Mouse (Mus musculus) liver, embryonic 11.5 days (tissue): ENCODE data around the gene Shisal1. TPM values are rescaled to one million over a fixed set of nuclear protein-coding genes. Genes with fewer than 3 reads are reported as not detected.
A peak's percentile ranks its signal among the peaks of the same experiment; 100 is the strongest.

Experiments used
- ATAC-seq: fragments of 200-750 bp; cut with Nextera tagmentation; replicated peaks from 2 replicates; pipeline ENCODE4 v1.8.0; 2017; ENCODE audit warnings: moderate number of reproducible peaks, mild to moderate bottlenecking, moderate TSS enrichment, moderate library complexity; ENCODE audit not compliant: low FRiP score
- DNase-seq: peaks from one replicate; pipeline ENCODE4 v3.0.0-alpha.2; 2017; ENCODE audit warnings: low spot score
- H3K27ac ChIP-seq: fragments of 300-500 bp; sonication (generic); 2 replicates; pipeline ENCODE4 v1.5.1; 2014; ENCODE audit warnings: mild to moderate bottlenecking, low read depth, low read length, control low read depth
- H3K27me3 ChIP-seq: fragments of 300-500 bp; sonication (generic); replicated peaks from 2 replicates; pipeline ENCODE4 v1.6.1; 2014; ENCODE audit warnings: low read length, mixed read lengths; ENCODE audit not compliant: control insufficient read depth, insufficient read depth
- H3K36me3 ChIP-seq: fragments of 300-500 bp; sonication (generic); 2 replicates; pipeline ENCODE4 v1.6.1; 2014; ENCODE audit warnings: mild to moderate bottlenecking, low read length, moderate library complexity, mixed read lengths; ENCODE audit not compliant: control insufficient read depth, insufficient read depth
- H3K4me1 ChIP-seq: fragments of 300-500 bp; sonication (generic); replicated peaks from 2 replicates; pipeline ENCODE4 v1.6.1; 2014; ENCODE audit warnings: low read length, mixed read lengths; ENCODE audit not compliant: control insufficient read depth, insufficient read depth
- H3K4me2 ChIP-seq: fragments of 300-500 bp; sonication (generic); 2 replicates; pipeline ENCODE4 v1.6.1; 2014; ENCODE audit warnings: mild to moderate bottlenecking, control low read depth, moderate library complexity
- H3K4me3 ChIP-seq: fragments of 300-500 bp; sonication (generic); 2 replicates; pipeline ENCODE4 v1.5.1; 2014; ENCODE audit warnings: low read depth, low read length, control low read depth
- H3K9ac ChIP-seq: fragments of 300-500 bp; sonication (generic); 2 replicates; pipeline ENCODE4 v1.6.1; 2014; ENCODE audit warnings: low read depth, low read length, control low read depth
- H3K9me3 ChIP-seq: fragments of 300-500 bp; sonication (generic); 2 replicates; pipeline ENCODE4 v1.6.1; 2016; ENCODE audit warnings: low read length, inconsistent platforms, mixed read lengths; ENCODE audit not compliant: control insufficient read depth
- WGBS: fragments of 180-500 bp; shearing (Covaris S2); extraction: QIAGEN DNeasy Blood & Tissue Kit; methylation state at CpG from one replicate; pipeline ENCODE4 v1.1.7; 2014; 5-methylcytosine and 5-hydroxymethylcytosine counted together
- polyA plus RNA-seq: library from polyadenylated mRNA; unstranded; fragments of >200 nt; fragmentation: Nextera tagmentation; extraction: Ambion mirVana; gene quantifications from 2 replicates; pipeline ENCODE4 v1.2.1, GENCODE M21; 2014

Gene Shisal1
- polyA plus RNA-seq, 1 experiment from 2014 or later, result 0.25 TPM

DNA sequence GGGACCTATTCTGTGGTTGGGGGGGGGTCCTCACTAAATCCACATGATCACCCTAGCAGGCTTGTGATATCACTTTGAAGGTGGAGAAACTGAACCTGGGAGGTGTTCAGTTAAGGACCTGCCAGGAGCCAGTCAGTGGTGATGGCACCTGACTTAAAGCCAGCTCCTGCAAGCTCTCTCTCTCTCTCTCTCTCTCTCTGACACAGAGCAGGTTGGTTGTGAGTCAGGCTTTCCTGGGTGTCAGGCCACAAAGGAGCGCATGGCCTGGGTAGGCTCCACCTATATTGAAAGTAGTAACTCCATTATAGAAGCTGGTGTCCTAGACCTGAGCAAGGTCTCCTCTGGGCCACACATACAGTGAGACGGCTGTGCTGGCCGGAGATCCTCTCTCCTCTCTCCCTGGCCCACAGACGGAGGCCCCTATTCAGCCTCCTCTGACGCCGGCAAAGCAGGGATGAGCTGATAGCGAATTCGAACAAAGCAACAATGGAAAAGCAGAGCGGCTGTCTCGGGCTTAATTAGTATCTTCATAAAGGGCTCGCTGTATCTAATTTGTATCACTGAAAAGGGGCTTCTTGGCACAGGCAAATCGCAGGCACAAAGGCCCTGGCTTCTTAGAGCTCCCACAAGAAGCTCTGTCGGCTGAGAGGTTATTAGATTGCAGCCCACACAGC lies 29.2 kb downstream of the Shisal1 start:
- no peak overlapping the region for H3K9ac ChIP-seq

GRCm38 (mm10) chr15:84417017-84417416 lies 29.9 kb downstream of the Shisal1 start:
- no peak for DNase-seq
- H3K9me3 ChIP-seq, result no peaks in the 10 kb centered on the region

More for the DNA sequence above, 29.2 kb downstream of the Shisal1 start:
- Histone ChIP-seq H3K4me1 (no peaks in the 10 kb centered on the region; the same call in 1 of the 2 replicates), H3K9me3 (no peaks in the 10 kb centered on the region), H3K36me3 (no peaks in the 10 kb centered on the region), H3K4me2 (no peak overlapping the region), H3K27ac (no peak overlapping the region), H3K4me3 (no peak overlapping the region), H3K27me3 (peaks cover 9% of the 10 kb centered on the region)
- WGBS, result 39% methylated on average over 13 of the region's 13 CpGs
- no peak for DNase-seq
- no peak for ATAC-seq

GRCm38 (mm10) chr15:84414040-84414848 lies 32.7 kb downstream of the Shisal1 start:
- Histone ChIP-seq H3K9ac (no peak overlapping the region), H3K4me3 (no peak overlapping the region), H3K4me2 (no peak overlapping the region), H3K27ac (no peak overlapping the region), H3K9me3 (no peaks in the 10 kb centered on the region), H3K4me1 (peaks cover 6% of the 10 kb centered on the region), H3K27me3 (peaks cover 4% of the 10 kb centered on the region), H3K36me3 (no peaks in the 10 kb centered on the region)
- ATAC-seq (no peak), DNase-seq (no peak)
- 45% methylated on average over 9 of the region's 9 CpGs for WGBS

More at GRCm38 (mm10) chr15:84417017-84417416, 29.9 kb downstream of the Shisal1 start:
- no peak overlapping the region for H3K9ac ChIP-seq
- H3K4me2 ChIP-seq, result no peak overlapping the region
- ATAC-seq, result no peak
- no peaks in the 10 kb centered on the region for H3K36me3 ChIP-seq
- H3K27me3 ChIP-seq, result peaks cover 9% of the 10 kb centered on the region
- WGBS, result 75% methylated on average over 14 of the region's 14 CpGs
- peaks cover 6% of the 10 kb centered on the region for H3K4me1 ChIP-seq
- no peak overlapping the region for H3K4me3 ChIP-seq
- H3K27ac ChIP-seq, result no peak overlapping the region

DNA sequence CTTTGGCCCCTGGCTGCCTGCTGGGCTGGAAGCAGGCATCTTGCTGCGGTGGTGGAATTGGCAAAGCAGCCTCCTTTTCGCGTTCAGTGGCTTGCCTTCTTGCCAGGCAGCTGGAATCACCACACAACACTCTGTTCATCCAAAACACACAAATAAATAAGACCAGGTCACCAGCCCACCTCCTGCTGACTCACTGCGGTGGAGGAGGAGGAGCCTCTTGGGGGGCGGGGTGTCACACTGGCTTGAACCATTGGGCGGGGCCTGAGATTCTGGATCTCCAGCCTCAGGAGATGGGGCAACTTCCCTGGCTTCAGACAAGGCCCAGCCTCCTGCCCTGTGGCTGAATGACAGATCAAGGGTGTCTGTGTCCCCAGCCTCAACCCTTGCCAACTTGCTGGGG lies 34.5 kb downstream of the Shisal1 start:
- H3K9ac ChIP-seq, result no peak overlapping the region
- no peak overlapping the region for H3K4me2 ChIP-seq
- peaks cover 6% of the 10 kb centered on the region for H3K4me1 ChIP-seq
- 12% methylated on average over 6 of the region's 6 CpGs for WGBS
- peaks cover 2% of the 10 kb centered on the region; the same call in 1 of the 2 replicates for H3K27me3 ChIP-seq
- DNase-seq (peak; percentile 38), ATAC-seq (peak; percentile 85)
- H3K36me3 ChIP-seq, result no peaks in the 10 kb centered on the region
- H3K4me3 ChIP-seq, result no peak overlapping the region
- no peaks in the 10 kb centered on the region for H3K9me3 ChIP-seq
- H3K27ac ChIP-seq, result no peak overlapping the region

- ATAC-seq (no peak), DNase-seq (no peak)
- Histone ChIP-seq H3K9me3 (no peaks in the 10 kb centered on the region), H3K4me1 (peaks cover 6% of the 10 kb centered on the region), H3K9ac (no peak overlapping the region), H3K27ac (no peak overlapping the region), H3K4me2 (no peak overlapping the region), H3K36me3 (no peaks in the 10 kb centered on the region), H3K4me3 (no peak overlapping the region), H3K27me3 (peaks cover 2% of the 10 kb centered on the region; the same call in 1 of the 2 replicates)
- 63% methylated on average over 8 of the region's 8 CpGs for WGBS
These were observed 36.8 kb downstream of the Shisal1 start for GRCm38 (mm10) chr15:84410052-84410451.

GRCm38 (mm10) chr15:84408576-84408975 lies 38.3 kb downstream of the Shisal1 start:
- H3K4me2 ChIP-seq, result no peak overlapping the region
- H3K27me3 ChIP-seq, result peaks cover 2% of the 10 kb centered on the region; the same call in 1 of the 2 replicates
- peaks cover 6% of the 10 kb centered on the region for H3K4me1 ChIP-seq
- no peak for DNase-seq
- H3K4me3 ChIP-seq, result no peak overlapping the region
- H3K9ac ChIP-seq, result no peak overlapping the region
- H3K9me3 ChIP-seq, result no peaks in the 10 kb centered on the region
- no peak overlapping the region for H3K27ac ChIP-seq
- WGBS, result 56% methylated on average over 3 of the region's 3 CpGs
- no peak for ATAC-seq
- H3K36me3 ChIP-seq, result no peaks in the 10 kb centered on the region

GRCm38 (mm10) chr15:84405759-84406158 lies 41.1 kb downstream of the Shisal1 start:
- Histone ChIP-seq H3K27me3 (no peaks in the 10 kb centered on the region; the same call in 1 of the 2 replicates), H3K4me3 (no peak overlapping the region), H3K9me3 (no peaks in the 10 kb centered on the region), H3K36me3 (no peaks in the 10 kb centered on the region), H3K27ac (no peak overlapping the region), H3K4me2 (no peak overlapping the region), H3K4me1 (no peaks in the 10 kb centered on the region), H3K9ac (no peak overlapping the region)
- DNase-seq (no peak), ATAC-seq (no peak)
- WGBS, result 78% methylated on average over 3 of the region's 3 CpGs

DNA sequence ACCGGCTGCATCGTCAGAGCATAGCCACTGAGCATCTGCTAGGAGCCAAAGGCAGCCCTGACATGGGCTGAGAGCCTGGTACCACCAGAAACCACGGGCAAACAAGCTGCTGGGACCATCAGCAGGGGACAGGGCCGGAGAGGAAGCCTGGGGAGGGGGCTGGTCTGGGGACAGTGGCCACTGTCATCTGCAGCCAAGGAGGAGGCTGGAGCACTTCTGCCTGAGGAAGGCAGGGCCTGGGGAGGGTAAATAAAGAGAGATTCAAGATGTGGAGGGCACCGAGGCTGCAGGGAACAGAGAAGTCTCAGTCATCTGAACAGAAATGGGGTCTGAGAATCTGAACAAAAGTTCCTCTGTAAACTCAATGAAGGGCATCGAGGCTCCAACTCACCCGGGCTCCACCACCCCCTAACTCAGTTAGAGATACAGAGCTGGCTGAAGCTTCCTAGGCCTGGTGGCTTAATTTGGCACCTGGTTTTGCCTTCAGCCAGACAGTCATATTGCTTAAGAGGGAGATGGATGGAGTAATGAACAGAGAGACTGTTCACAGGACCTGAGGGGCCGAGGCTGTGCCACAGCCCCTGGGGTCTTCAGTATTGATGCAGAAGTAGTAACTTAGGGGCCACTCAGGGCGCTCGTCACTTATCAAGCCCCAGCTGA lies 43.3 kb downstream of the Shisal1 start:
- no peaks in the 10 kb centered on the region for H3K36me3 ChIP-seq
- 71% methylated on average over 10 of the region's 10 CpGs for WGBS
- no peaks in the 10 kb centered on the region for H3K9me3 ChIP-seq
- H3K27ac ChIP-seq, result no peak overlapping the region
- no peaks in the 10 kb centered on the region for H3K4me1 ChIP-seq
- H3K4me3 ChIP-seq, result no peak overlapping the region
- H3K4me2 ChIP-seq, result no peak overlapping the region
- DNase-seq, result no peak
- no peak for ATAC-seq
- no peak overlapping the region for H3K9ac ChIP-seq
- peaks cover 2% of the 10 kb centered on the region; the same call in 1 of the 2 replicates for H3K27me3 ChIP-seq
